Mouse (Mus musculus) brown adipose tissue, adult 24 weeks (tissue): ENCODE results near the gene Kdelc2. TPM values are rescaled to one million over a fixed set of nuclear protein-coding genes. Genes with fewer than 3 reads are reported as not detected.

Experiments used
- polyA plus RNA-seq: library from polyadenylated mRNA; stranded (reverse); fragments of >200 nt; gene quantifications from 2 replicates; pipeline ENCODE4 v1.2.4, GENCODE M21; 2012; ENCODE audit not compliant: missing spikeins, insufficient read depth, insufficient read length

Gene Kdelc2
- polyA plus RNA-seq, 1 experiment, result 6.8 TPM

Other genes with a start within 250 kb of the Kdelc2 start
- 6.0 and 7.8 TPM in 2 replicates for gene Ddx10, start 136.0 kb upstream of the Kdelc2 start, polyA plus RNA-seq
- gene Exph5, start 82.4 kb upstream of the Kdelc2 start, polyA plus RNA-seq, result not detected in 2 replicates
- 1.1 TPM in 1 of 2 replicates, not detected in the other for gene 4930550C14Rik, start 18.3 kb downstream of the Kdelc2 start, polyA plus RNA-seq
- 3.9 and 6.0 TPM in 2 replicates for gene Atm, start 152.7 kb downstream of the Kdelc2 start, polyA plus RNA-seq
- 2.4 and 2.5 TPM in 2 replicates for gene Npat, start 153.0 kb downstream of the Kdelc2 start, polyA plus RNA-seq
- gene Acat1, start 226.4 kb downstream of the Kdelc2 start, polyA plus RNA-seq, result 808 and 1,072 TPM in 2 replicates